Mouse (Mus musculus) gastrocnemius, postnatal 36 days (tissue): ENCODE measurements around the gene Gpr153. TPM values are rescaled to one million over a fixed set of nuclear protein-coding genes. Genes with fewer than 3 reads are reported as not detected.

Source experiments
- DNase-seq, 2 experiments: peaks; one replicate each; pipeline ENCODE4 v3.0.0; 2022
- intact Hi-C: fragments of 180-260 bp; cut with DNase I; formaldehyde crosslinking; loops from one replicate; pipeline ENCODE4 v1.15.1; 2025
- total RNA-seq, 2 experiments: library from RNA; stranded (reverse); gene quantifications; 2 replicates each; pipeline ENCODE4 v1.2.3; 2021

Gene Gpr153
- total RNA-seq, 2 experiments from 2014 or later = 7.1 to 8.0 TPM

GRCm38 (mm10) chr4:152283186-152283950 is 9.3 kb downstream of the Gpr153 start:
- intact Hi-C loops = loop anchor here (2.0 kb wide), 1 partner anchor 111 kb away; no protein-coding TSS in a partner anchor
- peak; percentile 73 to 75 for DNase-seq

- intact Hi-C loops = loop anchor here (2.0 kb wide), 1 partner anchor 73 kb away; no protein-coding TSS in a partner anchor
- DNase-seq = peak; percentile 47 to 50
Observed at GRCm38 (mm10) chr4:152285505-152285904, 11.5 kb downstream of the Gpr153 start.

GRCm38 (mm10) chr4:152286183-152286582 is 12.2 kb downstream of the Gpr153 start:
- intact Hi-C loops = no loop called here
- no peak for DNase-seq

- peak in 1 of 2 experiments; percentile 51 for DNase-seq
- intact Hi-C loops = no loop called here
Observed at GRCm38 (mm10) chr4:152286887-152287286, 12.9 kb downstream of the Gpr153 start.

GRCm38 (mm10) chr4:152287317-152288120 is 13.5 kb downstream of the Gpr153 start:
- intact Hi-C loops = no loop called here

GRCm38 (mm10) chr4:152288398-152288945 is 14.4 kb downstream of the Gpr153 start:
- no peak for DNase-seq
- intact Hi-C loops = no loop called here

More at GRCm38 (mm10) chr4:152287317-152288120, 13.5 kb downstream of the Gpr153 start:
- DNase-seq = no peak

- DNase-seq = no peak
- intact Hi-C loops = no loop called here
Observed at GRCm38 (mm10) chr4:152290385-152290784, 16.4 kb downstream of the Gpr153 start.

- intact Hi-C loops = no loop called here
- no peak for DNase-seq
Observed at GRCm38 (mm10) chr4:152290991-152291390, 17.0 kb downstream of the Gpr153 start.

GRCm38 (mm10) chr4:152291562-152291961 is 17.5 kb downstream of the Gpr153 start, which contains the start of gene Hes3:
Hes3 (minus strand) TSS chr4:152291662.
- intact Hi-C loops = no loop called here
- DNase-seq = no peak

GRCm38 (mm10) chr4:152292102-152292765 is 18.2 kb downstream of the Gpr153 start:
- intact Hi-C loops = no loop called here
- DNase-seq = no peak

- intact Hi-C loops = no loop called here
- no peak for DNase-seq
Observed at GRCm38 (mm10) chr4:152294188-152294929, 20.3 kb downstream of the Gpr153 start.

GRCm38 (mm10) chr4:152295916-152296315 is 21.9 kb downstream of the Gpr153 start:
- intact Hi-C loops = no loop called here

GRCm38 (mm10) chr4:152296371-152296770 is 22.3 kb downstream of the Gpr153 start:
- DNase-seq = no peak
- intact Hi-C loops = no loop called here

More at GRCm38 (mm10) chr4:152295916-152296315, 21.9 kb downstream of the Gpr153 start:
- no peak for DNase-seq

- intact Hi-C loops = no loop called here
Observed at GRCm38 (mm10) chr4:152296874-152297861, 23.1 kb downstream of the Gpr153 start, which contains the start of gene Icmt. Icmt (plus strand) TSS chr4:152297227.

GRCm38 (mm10) chr4:152298836-152299235 is 24.8 kb downstream of the Gpr153 start:
- no peak for DNase-seq
- intact Hi-C loops = no loop called here

More at GRCm38 (mm10) chr4:152296874-152297861, 23.1 kb downstream of the Gpr153 start, which contains the start of gene Icmt:
- peak; percentile 99 to 100 for DNase-seq

- DNase-seq = no peak
- intact Hi-C loops = no loop called here
Observed at GRCm38 (mm10) chr4:152300375-152300774, 26.3 kb downstream of the Gpr153 start.

- intact Hi-C loops = no loop called here
- no peak for DNase-seq
Observed at GRCm38 (mm10) chr4:152302012-152302411, 28.0 kb downstream of the Gpr153 start.

GRCm38 (mm10) chr4:152303172-152303571 is 29.1 kb downstream of the Gpr153 start:
- DNase-seq = no peak
- intact Hi-C loops = no loop called here
